In the genomic region with DNA sequence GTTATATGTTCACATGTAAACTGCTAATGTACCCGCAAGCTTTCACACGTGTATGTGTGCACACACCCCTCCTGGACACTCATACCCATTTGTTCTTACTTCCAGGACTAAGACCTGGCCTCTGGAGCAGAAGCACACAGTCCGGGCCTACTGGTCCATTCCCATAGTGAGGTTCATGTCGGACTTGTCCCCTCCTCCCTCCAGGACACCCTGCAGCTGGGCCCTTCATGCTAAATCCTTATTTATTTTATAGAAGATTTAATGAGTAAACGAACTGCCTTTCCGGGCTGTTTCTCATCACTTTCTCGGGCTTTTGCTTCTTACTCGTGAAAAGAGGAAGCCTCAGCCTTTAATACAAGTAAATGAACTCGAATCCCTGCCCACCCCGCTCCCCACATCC, we compare ENCODE assay signal across 23 mouse cellular contexts. TPM values are rescaled to one million over a fixed set of nuclear protein-coding genes. Genes with fewer than 3 reads are reported as not detected.
"Had no signal": no experiment of that assay in that cellular context is flagged by ENCODE, and none has a peak within 500 bp of the region (broad histone marks: within the 10 kb centered on the region; RNA-seq: fewer than 3 reads in every experiment).

No protein-coding gene starts in this region.

- H3K4me1 ChIP-seq: liver, embryonic 12.5 days had no signal

- H3K4me3 ChIP-seq: heart, adult 2 months; heart, embryonic 13.5 days; heart, embryonic 15.5 days; hindbrain, embryonic 13.5 days; hindbrain, embryonic 15.5 days; limb, embryonic 13.5 days; limb, embryonic 15.5 days; liver, embryonic 12.5 days had no signal

- H3K4me2 ChIP-seq: heart, embryonic 11.5 days; heart, embryonic 13.5 days; heart, embryonic 15.5 days; hindbrain, embryonic 13.5 days; hindbrain, embryonic 15.5 days; limb, embryonic 13.5 days; limb, embryonic 15.5 days; liver, embryonic 12.5 days had no signal

- H3K9ac ChIP-seq: heart, embryonic 13.5 days; heart, embryonic 15.5 days; hindbrain, embryonic 13.5 days; hindbrain, embryonic 15.5 days; limb, embryonic 13.5 days; limb, embryonic 15.5 days; liver, embryonic 12.5 days had no signal

- DNase-seq: gastrocnemius, postnatal 14 days; gastrocnemius, postnatal 36 days; heart, adult 11 months; heart, adult 2 months; heart, postnatal 14 days; heart, postnatal 36 days; kidney, adult 18-20 months; kidney, adult 8-10 months; kidney, postnatal 14 days; kidney, postnatal 36 days; layer of hippocampus, adult 9-11 months; layer of hippocampus, postnatal 36 days; left cerebral cortex, postnatal 4 days had no signal

- H3K27ac ChIP-seq: heart, adult 2 months; heart, embryonic 13.5 days; heart, embryonic 15.5 days; hindbrain, embryonic 13.5 days; hindbrain, embryonic 15.5 days; limb, embryonic 13.5 days; limb, embryonic 15.5 days; liver, embryonic 12.5 days had no signal

- H3K36me3 ChIP-seq: heart, embryonic 13.5 days; heart, embryonic 15.5 days; hindbrain, embryonic 13.5 days; hindbrain, embryonic 15.5 days; limb, embryonic 15.5 days; liver, embryonic 12.5 days had no signal

- H3K9me3 ChIP-seq: heart, embryonic 15.5 days; hindbrain, embryonic 13.5 days; hindbrain, embryonic 15.5 days; limb, embryonic 13.5 days; limb, embryonic 15.5 days; liver, embryonic 12.5 days had no signal

- ATAC-seq: inflammation-experienced regulatory T-cells, adult 6 months; liver, embryonic 12.5 days had no signal

- H3K27me3 ChIP-seq: heart, embryonic 15.5 days; hindbrain, embryonic 13.5 days; hindbrain, embryonic 15.5 days; limb, embryonic 15.5 days; liver, embryonic 12.5 days had no signal

RNA-seq across cellular contexts. Expression of gene Bcl11b, which starts 54.0 kb away (rescaled TPM):
- total RNA-seq: gastrocnemius, adult 18-20 months had no signal
